Mouse (Mus musculus) small intestine, adult 2 months (tissue): Measurements from ENCODE around the gene Zg16.

Experiments used
- CTCF ChIP-seq: fragments of 200-500 bp; IDR thresholded peaks from 2 replicates; pipeline ENCODE4 v1.5.1; 2012; ENCODE audit warnings: low read depth, mild to moderate bottlenecking, control low read depth, inconsistent platforms, low read length, moderate library complexity, mixed read lengths; ENCODE audit not compliant: insufficient replicate concordance, insufficient read length; ENCODE audit errors: extremely low read depth
- POLR2A ChIP-seq: fragments of 200-500 bp; IDR thresholded peaks from 2 replicates; pipeline ENCODE4 v1.6.1; 2012; ENCODE audit warnings: low read depth, mild to moderate bottlenecking, control low read depth, inconsistent platforms, low read length, moderate library complexity

GRCm38 (mm10) chr7:127014993-127015392 is 72.1 kb downstream of the Zg16 start:
- TF ChIP-seq CTCF (no peak), POLR2A (no peak)
